Mouse (Mus musculus): ENCODE measurements at regions not wholly inside any gene's neighbourhood (a gene's known extent, or its start where the extent isn't known, plus 50 kb on each side); places are given as distances from the start of the nearest gene placed in this dataset.

GRCm38 (mm10) chr5:64684275-64684674, 118.9 kb upstream of the Klf3 start:
- Histone ChIP-seq H3K4me1 (ENCODE audit: control insufficient read depth in 1 of 2, insufficient read depth in 2 of 2, low read length in 2 of 2) (peaks cover 8 to 31% of the 10 kb centered on the region in 2 experiments), H3K36me3 (ENCODE audit: control insufficient read depth in 1 of 2, insufficient read depth in 2 of 2, low read length in 2 of 2) (peaks cover 0 to 34% of the 10 kb centered on the region in 2 experiments; a peak in 2 of 4 replicates), H3K79me2 (ENCODE audit: control insufficient read depth, insufficient read depth, low read length, poor library complexity) (no peaks in the 10 kb centered on the region), H3K27me3 (ENCODE audit: control insufficient read depth in 1 of 2, insufficient read depth in 2 of 2, low read length in 2 of 2) (no peaks in the 10 kb centered on the region), H3K27ac (ENCODE audit: control insufficient read depth, low read depth, low read length) (peak overlapping the region; percentile 24), H3K9me3 (replicated peaks; ENCODE audit: insufficient read depth, low read length) (no peaks in the 10 kb centered on the region), H3K9ac (ENCODE audit: control insufficient read depth, low read depth, low read length, poor library complexity, severe bottlenecking) (no peak overlapping the region; the same call in 1 of the 2 replicates), H3K4me3 (ENCODE audit: control insufficient read depth in 1 of 2, insufficient read depth in 1 of 2, low read depth in 2 of 2, low read length in 2 of 2) (no peak overlapping the region)
- DNase-seq (ENCODE audit: low read depth, low spot score), result peak; percentile 68
- TF ChIP-seq MYB (IDR thresholded peaks at IDR 0.05; ENCODE audit: low read depth, low read length) (peak; percentile 43; the same call in 1 of the 2 replicates), ZKSCAN1 (IDR thresholded peaks at IDR 0.05; ENCODE audit: low read depth, low read length) (no peak), ZC3H11A (IDR thresholded peaks at IDR 0.05; ENCODE audit: low read depth, low read length) (0 out of 2 replicates have a peak, but pooled peaks have one; percentile 0), EP300 (IDR thresholded peaks at IDR 0.05; ENCODE audit: low read depth in 1 of 2, low read length in 2 of 2) (peak; percentile 72 to 79), JUND (IDR thresholded peaks at IDR 0.05; ENCODE audit: low read depth, low read length) (no peak), MAZ (IDR thresholded peaks at IDR 0.05; ENCODE audit: low read depth, low read length) (no peak), MAFK (IDR thresholded peaks at IDR 0.05; ENCODE audit: borderline replicate concordance, low read depth, low read length) (no peak; the same call in 1 of the 2 replicates), MXI1 (IDR thresholded peaks at IDR 0.05; ENCODE audit: low read depth, low read length) (no peak), POLR2A (IDR thresholded peaks at IDR 0.05; ENCODE audit: control insufficient read depth in 1 of 2, insufficient read depth in 1 of 2, low read depth in 1 of 2, low read length in 2 of 2, poor library complexity in 1 of 2) (no peak), SMC3 (IDR thresholded peaks at IDR 0.05; ENCODE audit: low read depth, low read length) (no peak), RAD21 (IDR thresholded peaks at IDR 0.05; ENCODE audit: low read depth, low read length) (no peak), BHLHE40 (IDR thresholded peaks at IDR 0.05; ENCODE audit: borderline replicate concordance, low read depth, low read length) (peak; percentile 52; the same call in 1 of the 2 replicates), MYC (IDR thresholded peaks at IDR 0.05; ENCODE audit: low read depth, low read length) (0 out of 2 replicates have a peak, but pooled peaks have one; percentile 28), ETS1 (IDR thresholded peaks at IDR 0.05; ENCODE audit: low read depth, low read length) (peak; percentile 78), MAX (IDR thresholded peaks at IDR 0.05; ENCODE audit: low read length) (0 out of 2 replicates have a peak, but pooled peaks have one; percentile 26), TCF12 (IDR thresholded peaks at IDR 0.05; ENCODE audit: low read depth, low read length) (peak; percentile 58), USF2 (IDR thresholded peaks at IDR 0.05; ENCODE audit: borderline replicate concordance in 1 of 2, insufficient read depth in 1 of 2, low read depth in 1 of 2, low read length in 2 of 2) (no peak), GATA1 (IDR thresholded peaks at IDR 0.05; ENCODE audit: low read depth, low read length) (peak; percentile 62; the same call in 1 of the 2 replicates), KAT2A (conservative IDR thresholded peaks at IDR 0.05; ENCODE audit: low read depth, low read length) (no peak), ZMIZ1 (IDR thresholded peaks at IDR 0.05; ENCODE audit: low read depth, low read length) (no peak), POLR2AphosphoS2 (IDR thresholded peaks at IDR 0.05; ENCODE audit: low read length) (no peak), TAL1 (IDR thresholded peaks at IDR 0.05; ENCODE audit: low read length) (no peak), RCOR1 (IDR thresholded peaks at IDR 0.05; ENCODE audit: low read depth, low read length) (peak; percentile 93)

Measured in MEL (cell line).